Mouse (Mus musculus) midbrain, embryonic 13.5 days (tissue): Measurements from ENCODE around the gene Kdm1a. TPM values are rescaled to one million over a fixed set of nuclear protein-coding genes. Genes with fewer than 3 reads are reported as not detected.
A peak's percentile ranks its signal among the peaks of the same experiment; 100 is the strongest.

Experiments used
- ATAC-seq: fragments of 200-750 bp; cut with Nextera tagmentation; 2 replicates; pipeline ENCODE4 v1.8.0; 2017; ENCODE audit warnings: mild to moderate bottlenecking, moderate TSS enrichment, moderate library complexity
- H3K27ac ChIP-seq: fragments of 300-500 bp; sonication (generic); 2 replicates; pipeline ENCODE4 v1.5.1; 2015; ENCODE audit warnings: inconsistent platforms, mild to moderate bottlenecking, moderate library complexity
- H3K27me3 ChIP-seq: fragments of 300-500 bp; sonication (generic); 2 replicates; pipeline ENCODE4 v1.6.1; 2015; ENCODE audit warnings: mild to moderate bottlenecking, inconsistent platforms
- H3K36me3 ChIP-seq: fragments of 300-500 bp; sonication (generic); 2 replicates; pipeline ENCODE4 v1.6.1; 2015; ENCODE audit warnings: mild to moderate bottlenecking, inconsistent platforms
- H3K4me1 ChIP-seq: fragments of 300-500 bp; sonication (generic); replicated peaks from 2 replicates; pipeline ENCODE4 v1.6.1; 2015; ENCODE audit warnings: inconsistent platforms
- H3K4me2 ChIP-seq: fragments of 300-500 bp; sonication (generic); replicated peaks from 2 replicates; pipeline ENCODE4 v1.6.1; 2015; ENCODE audit warnings: moderate library complexity, mild to moderate bottlenecking, inconsistent platforms
- H3K4me3 ChIP-seq: fragments of 300-500 bp; sonication (generic); replicated peaks from 2 replicates; pipeline ENCODE4 v1.5.1; 2015; ENCODE audit warnings: mild to moderate bottlenecking, inconsistent platforms
- H3K9ac ChIP-seq: fragments of 300-500 bp; sonication (generic); replicated peaks from 2 replicates; pipeline ENCODE4 v1.6.1; 2015; ENCODE audit warnings: mild to moderate bottlenecking, inconsistent platforms
- H3K9me3 ChIP-seq: fragments of 300-500 bp; sonication (generic); 2 replicates; pipeline ENCODE4 v1.6.1; 2016; ENCODE audit warnings: mild to moderate bottlenecking, inconsistent platforms
- WGBS: fragments of 180-500 bp; shearing (Covaris S2); methylation state at CpG from one replicate; pipeline ENCODE4 v1.1.7; 2015; 5-methylcytosine and 5-hydroxymethylcytosine counted together
- polyA plus RNA-seq: library from polyadenylated mRNA; unstranded; fragments of >200 nt; fragmentation: Nextera tagmentation; extraction: Ambion mirVana; gene quantifications from 2 replicates; pipeline ENCODE4 v1.2.1, GENCODE M21; 2015

The Kdm1a gene
- polyA plus RNA-seq: 81.0 and 94.8 TPM in 2 replicates

GRCm38 (mm10) chr4:136602568-136602967 is at the start of gene Kdm1a:
Gene Kdm1a, minus strand, starts transcription at chr4:136602723.
- Histone ChIP-seq H3K27me3 (no peaks in the 10 kb centered on the region), H3K36me3 (no peaks in the 10 kb centered on the region), H3K4me1 (peaks cover 29% of the 10 kb centered on the region), H3K4me2 (peak within 1 kb of the TSS; percentile 77), H3K27ac (peak within 1 kb of the TSS; percentile 97), H3K9me3 (no peaks in the 10 kb centered on the region), H3K9ac (peak within 1 kb of the TSS; percentile 99), H3K4me3 (peak within 1 kb of the TSS; percentile 99)
- under 1% methylated on average over 32 of the region's 45 CpGs for WGBS
- ATAC-seq: peak; percentile 92

- Histone ChIP-seq H3K9me3 (no peaks in the 10 kb centered on the region), H3K36me3 (peaks cover 44% of the 10 kb centered on the region), H3K9ac (0 out of 2 replicates have a peak overlapping the region, but pooled peaks have one; percentile 39), H3K27ac (peak overlapping the region; percentile 86), H3K27me3 (no peaks in the 10 kb centered on the region), H3K4me1 (peaks cover 40% of the 10 kb centered on the region), H3K4me2 (no peak overlapping the region), H3K4me3 (no peak overlapping the region)
- 52% methylated on average over 13 of the region's 13 CpGs for WGBS
- ATAC-seq: peak; percentile 80
These were observed 49.5 kb upstream of the Kdm1a start for GRCm38 (mm10) chr4:136651882-136652527.

GRCm38 (mm10) chr4:136651357-136651811 is 48.9 kb upstream of the Kdm1a start:
- no peak overlapping the region for H3K9ac ChIP-seq
- no peak overlapping the region for H3K4me2 ChIP-seq
- peaks cover 40% of the 10 kb centered on the region for H3K36me3 ChIP-seq
- H3K4me1 ChIP-seq: peaks cover 40% of the 10 kb centered on the region
- peak overlapping the region; percentile 86 for H3K27ac ChIP-seq
- WGBS: 64% methylated on average over 3 of the region's 3 CpGs
- H3K27me3 ChIP-seq: no peaks in the 10 kb centered on the region
- peak; percentile 51 for ATAC-seq
- no peak overlapping the region for H3K4me3 ChIP-seq
- H3K9me3 ChIP-seq: no peaks in the 10 kb centered on the region

GRCm38 (mm10) chr4:136650261-136650660 is 47.7 kb upstream of the Kdm1a start:
- Histone ChIP-seq H3K4me2 (no peak overlapping the region), H3K4me3 (no peak overlapping the region), H3K9ac (no peak overlapping the region), H3K9me3 (no peaks in the 10 kb centered on the region), H3K4me1 (peaks cover 40% of the 10 kb centered on the region), H3K27me3 (no peaks in the 10 kb centered on the region), H3K36me3 (peaks cover 29% of the 10 kb centered on the region), H3K27ac (0 out of 2 replicates have a peak overlapping the region, but pooled peaks have one; percentile 14)
- 79% methylated on average over 8 of the region's 8 CpGs for WGBS
- no peak for ATAC-seq

- no peak for ATAC-seq
- Histone ChIP-seq H3K4me3 (no peak overlapping the region), H3K27ac (peak overlapping the region; percentile 47), H3K4me2 (no peak overlapping the region), H3K9ac (peak overlapping the region; percentile 5; the same call in 1 of the 2 replicates), H3K9me3 (no peaks in the 10 kb centered on the region), H3K27me3 (no peaks in the 10 kb centered on the region), H3K4me1 (peaks cover 40% of the 10 kb centered on the region), H3K36me3 (peaks cover 22% of the 10 kb centered on the region)
- WGBS: 36% methylated on average over 13 of the region's 13 CpGs
These were observed 47.1 kb upstream of the Kdm1a start for GRCm38 (mm10) chr4:136649480-136650196.

GRCm38 (mm10) chr4:136648922-136649479 is 46.5 kb upstream of the Kdm1a start:
- Histone ChIP-seq H3K9me3 (no peaks in the 10 kb centered on the region), H3K36me3 (peaks cover 16% of the 10 kb centered on the region), H3K4me1 (peaks cover 40% of the 10 kb centered on the region), H3K9ac (0 out of 2 replicates have a peak overlapping the region, but pooled peaks have one; percentile 5), H3K4me2 (no peak overlapping the region), H3K27ac (peak overlapping the region; percentile 47; the same call in 1 of the 2 replicates), H3K4me3 (no peak overlapping the region), H3K27me3 (no peaks in the 10 kb centered on the region)
- 17% methylated on average over 11 of the region's 11 CpGs for WGBS
- no peak for ATAC-seq

GRCm38 (mm10) chr4:136638890-136639289 is 36.4 kb upstream of the Kdm1a start:
- Histone ChIP-seq H3K4me2 (peak overlapping the region; percentile 43), H3K9me3 (no peaks in the 10 kb centered on the region), H3K27ac (peak overlapping the region; percentile 25; the same call in 1 of the 2 replicates), H3K9ac (peak overlapping the region; percentile 53), H3K4me1 (peaks cover 25% of the 10 kb centered on the region), H3K27me3 (peaks cover 29% of the 10 kb centered on the region), H3K36me3 (no peaks in the 10 kb centered on the region), H3K4me3 (peak overlapping the region; percentile 22; the same call in 1 of the 2 replicates)
- peak; percentile 61 for ATAC-seq
- 2% methylated on average over 10 of the region's 10 CpGs for WGBS

GRCm38 (mm10) chr4:136638230-136638750 is 35.8 kb upstream of the Kdm1a start:
- no peaks in the 10 kb centered on the region for H3K9me3 ChIP-seq
- peak overlapping the region; percentile 67; the same call in 1 of the 2 replicates for H3K9ac ChIP-seq
- H3K27ac ChIP-seq: 0 out of 2 replicates have a peak overlapping the region, but pooled peaks have one; percentile 16
- H3K27me3 ChIP-seq: peaks cover 29% of the 10 kb centered on the region
- no peaks in the 10 kb centered on the region for H3K36me3 ChIP-seq
- H3K4me2 ChIP-seq: peak overlapping the region; percentile 77
- ATAC-seq: peak; percentile 29; the same call in 1 of the 2 replicates
- H3K4me1 ChIP-seq: peaks cover 25% of the 10 kb centered on the region
- 16% methylated on average over 7 of the region's 7 CpGs for WGBS
- H3K4me3 ChIP-seq: peak overlapping the region; percentile 50; the same call in 1 of the 2 replicates

- Histone ChIP-seq H3K9ac (peak overlapping the region; percentile 67), H3K9me3 (no peaks in the 10 kb centered on the region), H3K27ac (0 out of 2 replicates have a peak overlapping the region, but pooled peaks have one; percentile 21), H3K36me3 (no peaks in the 10 kb centered on the region), H3K27me3 (peaks cover 29% of the 10 kb centered on the region), H3K4me3 (peak overlapping the region; percentile 50), H3K4me2 (peak overlapping the region; percentile 77), H3K4me1 (peaks cover 25% of the 10 kb centered on the region)
- 2% methylated on average over 63 of the region's 76 CpGs for WGBS
- peak; percentile 70 for ATAC-seq
These were observed 35.2 kb upstream of the Kdm1a start for GRCm38 (mm10) chr4:136637563-136638229.

GRCm38 (mm10) chr4:136636983-136637562 is 34.5 kb upstream of the Kdm1a start:
- Histone ChIP-seq H3K27ac (0 out of 2 replicates have a peak overlapping the region, but pooled peaks have one; percentile 21), H3K9ac (peak overlapping the region; percentile 67), H3K4me3 (peak overlapping the region; percentile 50), H3K9me3 (no peaks in the 10 kb centered on the region), H3K27me3 (peaks cover 29% of the 10 kb centered on the region), H3K4me1 (peaks cover 25% of the 10 kb centered on the region), H3K4me2 (peak overlapping the region; percentile 77), H3K36me3 (no peaks in the 10 kb centered on the region)
- WGBS: 19% methylated on average over 37 of the region's 37 CpGs
- ATAC-seq: peak; percentile 61

- H3K27me3 ChIP-seq: peaks cover 29% of the 10 kb centered on the region
- H3K9ac ChIP-seq: no peak overlapping the region
- H3K4me1 ChIP-seq: peaks cover 25% of the 10 kb centered on the region
- H3K4me2 ChIP-seq: no peak overlapping the region
- 66% methylated on average over 5 of the region's 5 CpGs for WGBS
- no peak for ATAC-seq
- no peak overlapping the region for H3K27ac ChIP-seq
- H3K4me3 ChIP-seq: no peak overlapping the region; the same call in 1 of the 2 replicates
- H3K36me3 ChIP-seq: no peaks in the 10 kb centered on the region
- no peaks in the 10 kb centered on the region for H3K9me3 ChIP-seq
These were observed 34.0 kb upstream of the Kdm1a start for GRCm38 (mm10) chr4:136636511-136636910.
